Comparison of ENCODE assay signal across 23 mouse cellular contexts in genomic region chr13:83068588-83068987, GRCm38 (mm10).
A peak's percentile ranks its signal among the peaks of the same experiment; 100 is the strongest.
DNase-seq lines count a peak whose midpoint lies in the region; ATAC-seq and TF ChIP-seq lines count a peak whose summit lies in the region.
"Had no signal": no experiment of that assay in that cellular context is flagged by ENCODE, and none has a peak within 500 bp of the region (broad histone marks: within the 10 kb centered on the region; RNA-seq: fewer than 3 reads in every experiment).

No protein-coding gene starts in this region.

- 67% methylated on average over 1 of the region's 1 CpGs for WGBS in lung, postnatal 0 days

- no peak for ATAC-seq in lung, postnatal 0 days
- ATAC-seq: activated CD4-positive, CD25-positive, alpha-beta regulatory T cell, adult 4 months; forebrain, embryonic 15.5 days; intestine, embryonic 16.5 days had no signal

- no peak overlapping the region for H3K4me2 ChIP-seq in lung, postnatal 0 days (replicated peaks; ENCODE audit: low read depth, low read length)
- H3K4me2 ChIP-seq: embryonic facial prominence, embryonic 12.5 days; forebrain, embryonic 15.5 days; heart, embryonic 12.5 days; hindbrain, embryonic 15.5 days had no signal

- H3K4me3 ChIP-seq in gastrocnemius, adult 2 months, result no peak overlapping the region
- H3K4me3 ChIP-seq in lung, postnatal 0 days (ENCODE audit: low read depth, low read length), result no peak overlapping the region
- H3K4me3 ChIP-seq in cortical plate, adult 2 months (ENCODE audit: insufficient read depth, low read length), result no peak overlapping the region
- H3K4me3 ChIP-seq: embryonic facial prominence, embryonic 12.5 days; forebrain, embryonic 15.5 days; heart, embryonic 12.5 days; hindbrain, embryonic 15.5 days had no signal

- TF ChIP-seq EP300 in lung, postnatal 0 days (IDR thresholded peaks at IDR 0.05), result no peak

- no peaks in the 10 kb centered on the region for H3K9me3 ChIP-seq in lung, postnatal 0 days (ENCODE audit: low read length)
- H3K9me3 ChIP-seq: embryonic facial prominence, embryonic 12.5 days; forebrain, embryonic 15.5 days; G1E; heart, embryonic 12.5 days; hindbrain, embryonic 15.5 days had no signal

- no peaks in the 10 kb centered on the region for H3K4me1 ChIP-seq in lung, postnatal 0 days (ENCODE audit: insufficient read depth, low read depth, low read length)
- peaks cover 3% of the 10 kb centered on the region; the same call in 1 of the 2 replicates for H3K4me1 ChIP-seq in cortical plate, adult 2 months (ENCODE audit: control insufficient read depth, insufficient read depth, low read length)
- H3K4me1 ChIP-seq: embryonic facial prominence, embryonic 12.5 days; forebrain, embryonic 15.5 days; heart, embryonic 12.5 days; hindbrain, embryonic 15.5 days had no signal

- peak; percentile 12; the same call in 1 of the 2 replicates for TF ChIP-seq CTCF in gastrocnemius, adult 2 months (IDR thresholded peaks at IDR 0.05)
- no peak for TF ChIP-seq CTCF in lung, postnatal 0 days (IDR thresholded peaks at IDR 0.05)
- 0 out of 2 replicates have a peak, but pooled peaks have one; percentile 11 for TF ChIP-seq CTCF in cortical plate, adult 2 months (IDR thresholded peaks at IDR 0.05; ENCODE audit: extremely low read depth, insufficient read depth, low read length)

- peak overlapping the region; percentile 12; the same call in 1 of the 2 replicates for H3K27ac ChIP-seq in gastrocnemius, adult 2 months
- H3K27ac ChIP-seq in lung, postnatal 0 days (ENCODE audit: low read length), result no peak overlapping the region
- no peak overlapping the region for H3K27ac ChIP-seq in cortical plate, adult 2 months (ENCODE audit: insufficient read depth, low read length)
- H3K27ac ChIP-seq: embryonic facial prominence, embryonic 12.5 days; forebrain, embryonic 15.5 days; hindbrain, embryonic 15.5 days had no signal

- TF ChIP-seq POLR2A in cortical plate, adult 2 months (IDR thresholded peaks at IDR 0.05; ENCODE audit: extremely low read depth, insufficient read depth, low read length), result no peak

- H3K36me3 ChIP-seq in lung, postnatal 0 days (ENCODE audit: insufficient read depth, low read length), result no peaks in the 10 kb centered on the region
- H3K36me3 ChIP-seq: embryonic facial prominence, embryonic 12.5 days; forebrain, embryonic 15.5 days; G1E; heart, embryonic 12.5 days; hindbrain, embryonic 15.5 days had no signal

- no peak overlapping the region for H3K9ac ChIP-seq in lung, postnatal 0 days (replicated peaks; ENCODE audit: low read depth)
- H3K9ac ChIP-seq: embryonic facial prominence, embryonic 12.5 days; forebrain, embryonic 15.5 days; heart, embryonic 12.5 days; hindbrain, embryonic 15.5 days had no signal

- no peak for DNase-seq in gastrocnemius, adult 2 months
- no peak for DNase-seq in gastrocnemius, postnatal 10 days
- peak; percentile 6 for DNase-seq in lung, postnatal 0 days (ENCODE audit: low spot score)
- no peak for DNase-seq in lung, adult 18-20 months
- DNase-seq in A20 (ENCODE audit: low read depth, low spot score), result peak; percentile 80
- no peak for DNase-seq in T-cell, adult 2 months (ENCODE audit: low spot score)
- DNase-seq in layer of hippocampus, postnatal 25 days (ENCODE audit: extremely low spot score in 1 of 2, low spot score in 1 of 2), result no peak
- DNase-seq: adrenal gland, adult 2 months; adrenal gland, postnatal 36 days; cerebellum, adult 11 months; cerebellum, adult 8-10 months; cerebellum, postnatal 14 days; gastrocnemius, postnatal 36 days; heart, adult 18-20 months; heart, postnatal 36 days had no signal

- H3K27me3 ChIP-seq in lung, postnatal 0 days (replicated peaks; ENCODE audit: insufficient read depth, low read length), result no peaks in the 10 kb centered on the region
- H3K27me3 ChIP-seq: embryonic facial prominence, embryonic 12.5 days; forebrain, embryonic 15.5 days; heart, embryonic 12.5 days; hindbrain, embryonic 15.5 days had no signal

- intact Hi-C loops in gastrocnemius, adult 2 months (cut with DNase I), result loop anchor here (10.0 kb wide), 1 partner anchor 416 kb away; no protein-coding TSS in a partner anchor

Comparison
In these comparisons a context has a peak if more than half of its experiments do, and no peak if none do; other contexts are left out.
1. DNase-seq: peak in lung, postnatal 0 days (single experiment) and A20 (single experiment); none in gastrocnemius, adult 2 months (single experiment), gastrocnemius, postnatal 10 days (single experiment), lung, adult 18-20 months (0 of 2), T-cell, adult 2 months (single experiment) and layer of hippocampus, postnatal 25 days (0 of 2).